Mouse (Mus musculus) large intestine, adult 2 months (tissue): ENCODE data around the gene Neto2. TPM values are rescaled to one million over a fixed set of nuclear protein-coding genes. Genes with fewer than 3 reads are reported as not detected.
"Not testable (repeated sequence)": the region's sequence is repeated elsewhere in the genome, so short reads cannot be mapped to it uniquely, and the experiment has no call there.

Experiments
- DNase-seq: peaks from one replicate; pipeline ENCODE4 v3.0.0-alpha.2; 2012; ENCODE audit warnings: low read depth, low spot score
- WGBS: fragments of 180-500 bp; shearing (Covaris S2); methylation state at CpG from one replicate; pipeline ENCODE4 v1.1.7; 2018; 5-methylcytosine and 5-hydroxymethylcytosine counted together
- polyA plus RNA-seq: library from polyadenylated mRNA; depleted of rRNA; stranded (reverse); fragments of >200 nt; gene quantifications from 2 replicates; pipeline ENCODE4 v1.2.3, GENCODE M21; 2012; rRNA removed

Gene Neto2
- polyA plus RNA-seq: 0.34 and 0.35 TPM in 2 replicates

DNA sequence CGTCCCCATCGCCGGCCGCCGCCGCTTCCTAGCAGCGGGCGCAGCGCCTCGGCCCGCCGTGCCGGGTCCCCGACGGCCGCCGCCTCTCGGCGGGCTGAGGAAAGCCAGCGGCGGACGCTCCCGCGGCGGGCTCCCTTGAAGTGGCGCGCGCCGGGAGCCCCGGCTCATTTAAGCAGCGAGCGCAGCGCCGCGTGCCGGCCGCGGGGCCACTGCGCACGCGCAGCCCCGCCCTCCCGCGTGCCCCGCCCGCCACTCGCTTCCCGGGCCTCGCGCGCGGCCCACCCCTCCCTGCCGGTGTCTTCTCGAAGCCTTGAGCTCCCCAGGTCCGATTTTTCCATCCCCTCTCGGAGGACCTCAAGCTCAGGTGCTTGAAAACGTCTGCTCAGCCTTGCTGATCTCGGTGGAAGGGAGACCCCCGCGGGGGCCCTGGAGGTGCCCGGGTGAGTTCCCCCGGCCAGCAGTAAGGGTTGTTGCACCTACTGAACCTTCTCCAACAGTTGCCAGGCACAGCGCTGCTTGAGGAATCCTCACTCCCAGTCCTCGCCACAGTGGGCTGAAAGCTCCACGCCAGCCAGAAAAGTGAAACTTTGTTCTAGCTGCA lies at the start of gene Neto2:
Gene Neto2, minus strand, starts transcription at position 174 of the 601 bp plus-strand sequence.
- no peak for DNase-seq

DNA sequence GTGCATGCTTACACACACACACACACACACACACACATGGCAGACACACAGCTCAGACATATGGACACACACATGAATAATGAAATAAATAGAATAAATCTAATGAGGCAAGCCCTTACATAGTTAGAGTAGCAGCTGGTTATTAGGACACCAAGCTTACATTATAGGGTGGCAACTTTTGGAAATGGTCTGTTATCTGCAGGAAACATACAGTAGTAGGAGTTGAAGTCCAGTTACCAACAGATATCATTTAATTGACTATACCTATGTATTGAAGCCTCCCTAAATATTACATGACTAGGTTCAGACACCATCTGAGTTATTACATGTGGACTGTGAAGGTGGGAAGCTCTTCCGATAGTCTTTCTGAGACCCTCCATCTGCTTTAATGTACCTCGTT lies 44.3 kb upstream of the Neto2 start:
- DNase-seq: no peak
- WGBS: 98% methylated on average over 2 of the region's 2 CpGs

More for the DNA sequence above, at the start of gene Neto2:
- 5% methylated on average over 50 of the region's 65 CpGs for WGBS

DNA sequence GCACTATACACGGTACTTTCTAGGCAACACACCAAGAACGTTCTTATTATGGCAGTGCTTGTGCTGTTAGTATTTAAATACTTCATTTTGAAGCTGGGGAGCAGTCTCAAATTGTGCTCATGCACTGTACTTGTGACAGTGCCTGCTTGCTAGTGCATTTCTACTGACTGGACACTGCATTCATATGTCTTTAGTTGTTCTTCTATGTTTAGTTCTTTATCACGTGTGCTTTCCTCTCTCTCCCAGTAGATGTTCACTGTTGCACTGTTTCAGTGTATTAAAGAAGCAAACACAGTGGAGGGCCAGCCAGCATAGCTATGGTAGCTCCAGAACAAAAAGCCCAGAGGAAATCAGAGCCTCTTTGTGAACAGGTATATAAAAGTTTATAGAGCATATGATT lies 29.8 kb upstream of the Neto2 start:
- DNase-seq: no peak
- 77% methylated on average over 3 of the region's 3 CpGs for WGBS

DNA sequence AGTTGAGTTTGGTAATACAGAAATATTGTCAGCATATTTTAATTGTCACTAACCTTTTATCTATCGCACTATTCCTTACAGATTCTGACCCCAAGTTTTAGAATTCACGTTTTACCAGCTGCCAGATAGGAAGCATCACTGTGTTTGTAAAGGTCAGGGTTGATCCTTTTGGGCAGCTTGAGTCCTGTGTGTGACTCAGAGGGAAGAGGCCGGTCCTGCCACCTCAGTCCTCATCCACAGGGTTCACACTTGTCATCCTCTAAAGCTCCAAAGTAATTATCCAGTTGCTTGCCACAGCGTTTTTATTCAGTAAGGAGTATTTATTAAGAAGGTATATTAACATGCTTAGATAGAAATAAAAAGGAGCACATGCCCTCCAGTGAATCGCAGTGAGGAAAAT lies 16.5 kb upstream of the Neto2 start:
- WGBS: 80% methylated on average over 5 of the region's 5 CpGs
- DNase-seq: no peak

DNA sequence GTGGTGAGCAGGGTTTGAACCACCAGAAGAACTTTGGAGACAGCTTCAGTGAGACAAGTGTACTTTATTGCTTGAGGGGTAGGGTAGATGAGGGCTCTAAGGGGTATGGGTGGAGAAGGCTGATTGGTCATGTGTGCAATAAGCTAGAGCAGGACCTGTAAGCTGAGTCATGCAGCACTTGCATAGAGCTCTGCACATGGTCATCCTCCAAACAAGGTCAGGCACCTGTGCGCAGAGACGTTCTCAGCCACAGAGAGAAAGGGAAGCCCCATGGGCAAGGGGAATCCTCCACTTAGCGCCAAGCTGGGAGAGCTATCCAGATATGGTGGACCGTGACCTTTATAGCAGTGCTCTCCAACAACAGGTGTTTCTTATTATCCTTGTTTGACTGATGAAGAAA lies 16.0 kb upstream of the Neto2 start:
- no peak for DNase-seq
- 85% methylated on average over 4 of the region's 4 CpGs for WGBS

DNA sequence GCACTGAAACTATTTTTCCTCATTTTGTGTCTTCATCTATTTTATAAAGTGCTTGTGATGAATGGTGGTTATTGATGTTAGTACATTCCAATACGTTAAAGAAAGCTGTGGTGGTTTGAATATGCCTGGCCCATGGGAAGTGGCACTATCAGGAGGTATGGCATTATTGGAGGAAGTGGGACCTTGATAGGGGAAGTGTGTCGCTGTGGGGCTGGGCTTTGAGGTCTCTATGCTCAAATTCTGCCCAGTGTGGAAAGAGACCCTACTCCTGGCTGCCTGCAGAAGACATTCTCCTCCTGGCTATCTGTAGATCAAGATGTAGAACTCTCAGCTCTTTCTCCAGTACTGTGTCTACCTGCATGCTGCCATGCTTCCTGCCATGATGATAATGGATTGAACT lies 6.3 kb upstream of the Neto2 start:
- no peak for DNase-seq
- 74% methylated on average over 2 of the region's 2 CpGs for WGBS

DNA sequence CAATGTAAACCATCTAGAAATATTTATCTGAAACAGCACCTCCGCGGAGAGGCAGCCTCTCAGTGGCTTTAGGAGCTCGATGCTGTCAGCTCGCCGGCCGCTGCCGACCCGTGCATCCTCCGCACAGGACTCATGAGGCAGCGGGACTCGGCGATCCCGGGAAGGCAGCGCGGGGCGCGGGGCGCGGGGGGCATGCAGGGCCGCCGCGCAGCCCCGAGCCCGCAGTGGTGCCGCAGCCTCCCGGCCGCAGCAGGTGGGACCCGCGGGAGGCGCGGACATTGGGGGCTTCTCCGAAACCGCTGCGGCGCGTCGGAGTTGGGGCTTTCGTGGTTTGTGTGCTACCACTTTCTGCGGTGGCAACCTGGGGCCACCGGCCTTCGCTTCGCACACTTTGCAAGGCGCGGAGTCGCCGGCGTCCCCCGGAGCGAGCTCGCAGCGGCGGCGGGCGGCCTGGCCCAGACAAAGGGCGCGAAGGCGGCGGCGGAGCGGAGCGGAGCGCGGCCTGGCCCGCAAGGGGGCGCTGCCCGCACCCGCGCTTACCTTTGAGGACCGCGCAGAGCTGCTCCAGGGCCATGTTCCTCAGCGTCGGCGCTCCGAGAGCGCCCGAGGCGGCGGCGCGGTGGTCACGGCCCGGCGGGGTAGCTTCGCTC lies 498 bp downstream of the Neto2 start:
- under 1% methylated on average over 84 of the region's 84 CpGs for WGBS
- DNase-seq: no peak

DNA sequence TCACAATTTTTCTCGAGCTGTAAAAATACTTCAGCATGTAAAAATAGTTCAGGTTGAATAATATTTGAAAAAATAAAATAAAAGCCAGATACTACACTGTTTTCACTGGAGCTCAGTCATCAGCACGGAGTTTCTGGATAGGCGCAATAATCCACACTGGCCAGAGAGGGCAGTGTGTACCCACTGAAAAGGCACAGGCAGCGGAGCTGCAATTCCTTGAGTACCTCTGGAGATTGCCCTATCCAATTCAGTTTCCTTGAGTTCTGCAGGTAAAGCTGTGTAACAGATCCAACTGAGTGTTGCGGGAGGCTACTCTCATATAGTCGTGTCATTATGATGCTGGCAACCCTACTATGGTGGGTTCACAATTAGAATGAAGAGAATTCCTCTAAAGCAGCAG lies 1.7 kb downstream of the Neto2 start:
- WGBS: under 1% methylated on average over 6 of the region's 6 CpGs
- peak; percentile 37 for DNase-seq

DNA sequence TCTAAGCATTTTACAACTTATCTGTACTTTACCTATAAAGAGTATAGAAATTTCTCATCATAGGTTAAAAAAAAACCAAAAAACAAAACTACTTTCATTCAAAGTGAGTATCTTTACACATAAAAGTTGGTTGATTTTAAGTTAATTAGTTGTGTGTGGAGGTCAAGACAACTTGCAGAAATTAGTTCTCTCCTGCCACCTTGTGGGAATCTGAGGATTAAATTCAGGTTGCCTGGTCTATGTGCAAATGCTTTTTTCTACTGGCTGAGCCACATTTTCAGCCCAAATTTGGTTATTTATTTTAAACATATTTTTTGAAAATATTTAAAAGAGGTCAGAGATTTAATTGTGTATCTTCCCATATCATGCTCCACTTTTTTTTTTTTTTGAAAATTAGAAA lies 35.6 kb downstream of the Neto2 start:
- no peak for DNase-seq

DNA sequence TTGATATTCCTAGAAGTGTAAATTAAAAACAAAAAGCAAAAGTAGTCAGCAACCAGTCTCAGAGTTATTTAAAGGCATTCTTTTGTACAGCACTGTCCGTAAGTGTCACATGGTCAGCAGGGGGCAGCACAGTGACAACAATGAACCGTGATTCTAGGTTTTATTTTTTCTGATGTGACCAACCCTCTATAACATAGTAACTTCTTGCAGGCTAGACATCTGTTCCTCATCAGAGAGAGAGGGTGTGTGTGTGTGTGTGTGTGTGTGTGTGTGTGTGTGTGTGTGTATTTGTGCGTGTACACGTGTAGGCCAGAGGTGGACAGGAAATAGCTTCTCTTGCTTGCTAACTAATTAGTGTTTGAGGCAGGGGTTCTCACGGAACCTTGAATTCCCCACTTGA lies 38.7 kb downstream of the Neto2 start:
- DNase-seq: peak; percentile 31
- 37% methylated on average over 5 of the region's 5 CpGs for WGBS

DNA sequence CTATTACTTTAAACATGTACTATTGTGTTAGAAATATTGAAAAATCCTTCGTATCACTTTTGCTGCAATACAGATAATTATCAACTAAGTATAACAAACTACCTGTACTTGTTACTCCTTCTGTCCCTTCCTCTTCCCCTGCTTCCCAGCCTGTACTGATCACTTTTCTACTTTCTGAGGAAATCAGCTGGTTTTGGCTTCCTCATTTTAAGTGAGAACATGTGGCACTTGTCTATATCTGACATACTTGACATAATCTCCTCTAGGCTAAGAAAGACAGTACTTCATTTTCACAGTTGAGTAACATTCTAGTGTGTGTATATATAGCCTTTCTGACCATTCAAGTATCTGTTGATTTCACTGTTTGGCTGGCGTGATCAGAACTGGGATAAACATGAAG lies 49.5 kb downstream of the Neto2 start:
- 91% methylated on average over 2 of the region's 2 CpGs for WGBS
- no peak for DNase-seq

DNA sequence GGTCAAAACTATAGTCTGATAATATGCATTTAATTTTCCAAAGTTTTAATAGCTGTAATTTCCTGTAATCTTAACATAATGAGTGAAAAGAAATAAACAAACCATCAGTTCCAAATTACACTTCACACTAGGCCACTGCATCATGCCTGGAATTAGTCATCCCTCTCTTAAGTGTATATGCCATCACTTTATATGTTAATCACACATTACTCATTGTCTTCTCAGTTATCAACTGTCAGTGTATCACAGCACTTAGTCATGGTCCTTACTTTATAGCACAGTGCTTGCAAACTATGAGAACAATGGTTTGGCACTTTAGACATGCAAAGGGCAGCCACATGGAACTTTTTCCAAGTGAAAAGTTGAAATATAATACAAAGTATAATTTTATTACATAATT lies 52.2 kb downstream of the Neto2 start:
- no peak for DNase-seq

DNA sequence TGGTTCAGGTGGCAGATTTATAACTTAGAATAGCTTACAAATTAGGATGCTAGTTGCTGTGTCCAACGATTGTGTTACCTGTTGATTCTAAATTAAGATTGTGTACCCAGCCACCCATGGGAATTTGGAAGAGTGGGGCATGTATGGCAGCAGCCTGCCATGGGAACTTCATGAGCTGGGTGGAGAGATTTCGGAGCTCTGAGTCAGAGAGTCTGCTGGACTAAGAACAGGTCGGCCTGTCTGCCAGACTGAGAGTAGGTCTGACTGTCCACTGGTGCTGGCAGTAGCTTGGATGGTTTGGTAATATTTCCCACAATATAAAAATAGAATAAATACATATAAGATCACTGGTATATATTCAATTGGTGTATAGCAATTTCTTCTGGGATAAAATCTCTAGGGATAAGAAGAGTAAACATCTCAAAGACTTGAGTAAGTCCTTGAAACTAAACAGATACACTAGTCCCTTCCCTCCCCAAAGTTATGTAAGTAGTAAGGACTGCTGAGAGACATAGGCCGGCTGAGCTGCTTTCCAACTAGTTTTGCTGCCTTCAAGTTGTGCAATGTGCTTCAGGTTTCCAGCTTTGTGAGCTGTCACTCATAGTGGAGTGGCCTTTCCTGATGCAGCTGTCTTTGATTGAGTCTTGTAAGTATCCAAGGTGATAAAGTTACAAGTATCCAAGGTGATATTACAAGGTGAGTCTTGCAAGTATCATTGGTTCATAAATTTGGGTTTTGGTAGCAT lies 55.6 kb downstream of the Neto2 start:
- 82% methylated on average over 4 of the region's 4 CpGs for WGBS
- no peak for DNase-seq

DNA sequence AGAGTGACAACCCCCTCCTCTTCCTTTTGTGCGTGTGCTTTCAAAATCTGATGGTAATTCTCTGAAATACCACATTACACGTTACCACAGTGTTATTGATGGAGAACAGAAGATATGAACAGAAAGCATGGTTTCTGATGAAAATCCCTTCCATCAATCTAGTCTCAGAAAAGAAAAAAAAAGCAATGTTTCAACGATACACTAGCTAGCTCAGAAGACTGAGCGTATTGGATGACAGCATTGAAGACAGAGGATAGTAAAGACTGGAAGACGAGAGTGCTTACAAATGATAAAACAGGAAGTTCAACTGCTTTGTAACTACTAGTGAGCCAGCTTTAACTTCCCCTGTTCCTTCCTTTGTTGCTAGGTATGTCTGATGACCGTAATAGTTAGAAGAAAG lies 76.3 kb downstream of the Neto2 start:
- DNase-seq: no peak
- 84% methylated on average over 6 of the region's 6 CpGs for WGBS

DNA sequence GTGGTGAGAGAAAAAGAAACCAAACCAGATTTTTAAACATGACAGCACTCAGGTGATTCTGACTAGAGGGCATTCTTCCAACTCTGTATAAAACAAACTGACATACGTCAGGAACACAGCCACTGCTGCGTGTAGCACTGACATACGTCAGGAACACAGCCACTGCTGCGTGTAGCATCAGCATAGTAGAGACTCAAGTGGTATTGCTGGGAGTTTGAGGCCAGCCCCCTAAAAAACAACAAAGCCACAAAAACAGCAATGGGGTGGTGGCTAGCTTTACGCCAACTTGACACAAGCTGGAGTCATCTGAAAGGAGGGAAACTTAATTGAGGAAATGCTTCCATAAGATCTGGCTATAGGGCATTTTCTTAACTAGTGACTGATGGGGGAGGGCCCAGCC lies 77.5 kb downstream of the Neto2 start:
- DNase-seq: no peak
- WGBS: 88% methylated on average over 5 of the region's 5 CpGs

DNA sequence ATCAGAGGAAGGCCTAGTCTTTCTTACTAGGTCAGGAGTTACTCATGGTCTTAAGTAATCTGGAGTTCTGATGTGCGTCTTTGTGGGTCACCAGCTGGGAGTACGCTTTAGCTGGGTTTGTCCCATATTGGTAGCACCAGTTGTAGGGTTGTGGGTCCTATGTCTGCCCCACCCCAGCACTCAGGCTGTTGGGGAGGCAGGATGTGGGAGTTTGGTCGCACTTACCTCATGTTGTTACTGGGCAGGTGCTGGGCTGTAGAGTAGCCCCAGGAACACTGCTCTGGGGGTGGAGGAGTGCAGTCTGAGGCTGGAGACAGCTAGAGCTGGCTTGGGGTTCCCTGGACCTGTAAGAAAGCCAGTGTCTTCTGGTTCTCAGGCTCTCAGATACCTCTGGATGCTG lies 81.9 kb downstream of the Neto2 start:
- WGBS: 96% methylated on average over 3 of the region's 3 CpGs
- DNase-seq: no peak

DNA sequence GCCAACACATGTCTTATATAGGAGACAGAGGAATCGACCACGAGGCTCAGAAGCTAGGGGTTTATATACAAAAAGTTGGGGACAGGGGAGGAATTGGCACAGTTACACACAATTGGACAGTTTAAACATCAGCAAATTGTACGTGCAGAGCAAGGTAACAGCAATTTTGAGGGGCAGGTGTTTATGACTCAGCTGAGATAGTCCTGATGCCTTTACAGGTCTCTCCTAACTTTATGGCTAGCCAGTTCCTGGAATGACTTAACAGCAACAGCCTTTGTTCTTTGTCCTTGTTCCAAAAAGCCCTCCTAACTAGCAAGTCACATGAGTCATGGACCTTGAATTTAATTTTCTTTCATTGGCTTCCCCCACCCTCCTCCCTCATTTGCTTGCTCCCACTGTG lies 83.6 kb downstream of the Neto2 start:
- WGBS: 53% methylated on average over 3 of the region's 3 CpGs

DNA sequence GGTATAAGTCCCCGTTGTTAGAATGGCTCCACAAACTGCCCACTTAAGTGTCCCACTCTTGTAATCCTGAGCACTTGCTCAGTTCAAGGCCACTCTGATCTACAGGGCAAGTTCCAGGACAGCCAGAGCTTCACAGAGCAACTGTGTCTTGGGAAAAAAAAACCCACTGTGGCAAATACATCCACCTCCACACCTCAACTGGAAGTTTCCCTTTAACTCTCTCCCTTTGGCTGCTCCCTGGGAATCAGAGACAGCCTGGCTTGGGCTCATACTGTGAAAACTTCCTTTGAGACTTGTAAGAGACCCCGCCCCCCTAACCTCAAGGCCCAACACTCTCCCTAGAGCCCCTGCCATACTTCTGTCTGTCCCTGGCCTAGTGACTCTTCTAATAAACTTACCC lies 91.9 kb downstream of the Neto2 start:
- WGBS: 85% methylated on average over 2 of the region's 2 CpGs

More for the DNA sequence above, 83.6 kb downstream of the Neto2 start:
- not testable (repeated sequence) for DNase-seq

DNA sequence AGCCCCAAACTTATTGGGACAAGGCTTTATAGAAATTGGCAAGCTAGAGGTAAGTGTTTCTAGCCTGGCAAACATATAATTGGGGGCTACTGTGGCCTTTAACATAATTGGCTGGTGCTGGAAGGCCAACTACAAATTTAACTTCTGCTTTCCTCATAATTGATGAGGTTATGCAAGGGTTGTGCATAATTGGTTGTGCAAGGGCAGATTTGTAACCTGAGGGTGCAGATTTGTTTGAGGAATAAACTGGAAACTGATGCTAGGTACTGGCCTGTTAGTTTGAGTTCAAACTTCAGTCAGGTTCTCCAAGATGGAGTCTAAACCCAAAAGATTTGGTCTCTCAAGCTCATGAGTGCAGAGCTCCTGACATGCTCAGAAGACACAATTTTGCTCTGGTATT lies 92.9 kb downstream of the Neto2 start:
- no peak for DNase-seq

More for the DNA sequence above, 91.9 kb downstream of the Neto2 start:
- no peak for DNase-seq

DNA sequence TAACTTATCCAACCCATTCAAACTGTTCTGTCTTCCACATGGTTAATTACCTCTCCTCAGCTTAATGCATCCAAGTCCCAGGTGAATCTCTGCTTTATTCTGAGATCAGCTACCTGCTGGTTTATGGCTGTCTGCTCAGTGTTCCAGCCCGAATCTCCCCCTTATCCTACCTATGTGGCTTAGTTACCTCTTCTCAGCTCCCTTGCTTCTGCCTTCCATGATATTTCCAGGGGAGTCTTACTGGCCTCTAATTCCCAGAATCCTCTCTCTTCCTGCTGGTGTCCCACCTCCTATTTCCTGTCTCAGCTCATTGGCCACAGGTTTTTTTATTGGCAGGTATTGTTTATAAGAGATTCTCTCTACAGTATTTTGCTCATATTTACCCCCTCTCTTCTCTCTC lies 93.8 kb downstream of the Neto2 start:
- WGBS: 62% methylated on average over 1 of the region's 1 CpGs
- no peak for DNase-seq

DNA sequence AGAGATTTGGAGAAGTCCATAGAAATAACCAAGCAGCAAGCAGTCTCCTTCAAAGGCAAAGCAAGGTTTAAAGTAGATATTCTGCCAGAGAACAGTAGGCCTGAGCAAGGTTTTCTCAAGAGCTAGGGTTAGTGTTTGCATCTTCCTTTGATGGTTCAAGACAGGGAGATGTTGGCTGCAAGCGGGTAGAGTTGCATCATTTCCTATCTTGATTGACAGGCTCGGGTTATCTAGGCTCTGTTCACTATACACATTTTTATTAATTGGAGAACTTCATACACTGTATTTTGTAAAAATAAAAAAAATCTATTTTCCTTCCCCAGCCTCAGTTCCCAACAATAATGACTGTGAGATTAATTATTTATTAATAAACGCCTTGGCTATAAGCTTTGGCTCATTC lies 94.2 kb downstream of the Neto2 start:
- no peak for DNase-seq

More for the DNA sequence above, 94.2 kb downstream of the Neto2 start:
- WGBS: 88% methylated on average over 3 of the region's 3 CpGs
